Mouse (Mus musculus): ENCODE data around the gene Stum. TPM values are rescaled to one million over a fixed set of nuclear protein-coding genes. Genes with fewer than 3 reads are reported as not detected.

Gene Stum
- total and polyA plus RNA-seq, 3 experiments = 0.11 TPM; not detected in 2

DNA sequence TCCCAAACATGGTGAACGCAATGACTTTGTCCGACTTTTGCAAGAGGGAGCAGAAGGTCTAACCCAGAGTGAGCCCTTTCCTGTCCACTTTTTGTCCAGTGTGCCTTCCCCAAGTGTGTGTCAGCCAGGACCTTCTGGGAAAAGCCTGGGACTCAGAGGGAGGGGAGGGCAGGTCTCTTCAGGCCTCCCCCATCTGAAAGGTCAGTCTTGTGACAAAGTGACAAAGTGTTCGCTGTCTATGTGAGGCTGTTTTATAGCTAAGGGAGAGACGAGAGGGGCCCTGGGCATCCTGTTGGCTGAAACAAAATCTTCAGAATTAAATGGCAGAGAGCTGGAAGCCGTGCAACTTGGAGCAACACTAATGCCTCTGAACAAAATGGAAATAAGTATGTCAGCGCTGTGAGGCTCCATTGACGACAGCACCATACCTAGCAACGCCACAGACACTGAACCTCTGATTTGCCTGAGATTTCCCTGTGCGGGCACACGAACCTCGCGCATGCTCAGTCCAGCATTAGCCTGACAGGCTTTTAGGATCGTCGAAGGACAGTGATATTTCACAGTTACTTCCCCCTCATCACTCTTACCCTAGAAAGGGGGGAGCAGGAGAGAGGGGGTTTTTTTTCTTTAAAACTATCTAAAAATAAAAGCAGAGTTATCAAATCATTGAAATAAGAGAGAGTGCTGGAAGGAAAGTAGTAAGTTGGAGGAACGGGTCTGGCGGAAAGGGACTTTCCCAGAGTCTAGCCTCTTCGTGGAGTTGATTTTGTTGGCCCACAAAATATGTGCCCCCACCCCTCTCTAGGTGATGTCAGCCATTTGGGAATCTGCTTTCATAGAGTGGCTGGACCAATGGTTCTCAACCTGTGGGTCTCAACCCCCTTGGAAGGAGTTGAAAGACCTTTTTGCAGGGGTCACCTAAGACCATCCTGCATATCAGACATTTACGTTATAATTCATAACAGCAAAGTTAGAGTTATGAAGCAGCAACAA is 75.3 kb downstream of the Stum start:
- Histone ChIP-seq H3K27me3 (ENCODE audit: insufficient read depth, low read length) (no peaks in the 10 kb centered on the region; the same call in 1 of the 2 replicates), H3K4me1 (ENCODE audit: insufficient read depth, low read depth, low read length) (peaks cover 31% of the 10 kb centered on the region), H3K36me3 (replicated peaks) (peaks cover 72% of the 10 kb centered on the region), H3K9me3 (replicated peaks) (no peaks in the 10 kb centered on the region), H3K4me3 (ENCODE audit: low read depth, low read length) (no peak overlapping the region)
- ATAC-seq (ENCODE audit: extremely low read depth, insufficient number of reproducible peaks, low FRiP score, poor library complexity, severe bottlenecking) = no peak
- DNase-seq (ENCODE audit: low spot score) = no peak
- TF ChIP-seq GATA1 (IDR thresholded peaks at IDR 0.05; ENCODE audit: borderline replicate concordance, low read length) (no peak), TAL1 (conservative IDR thresholded peaks at IDR 0.05; ENCODE audit: low read depth, low read length) (no peak), POLR2AphosphoS5 (IDR thresholded peaks at IDR 0.05; ENCODE audit: insufficient replicate concordance, low read depth, low read length) (no peak), CTCF (IDR thresholded peaks at IDR 0.05; ENCODE audit: low read depth, low read length) (no peak), GATA2 (IDR thresholded peaks at IDR 0.05; ENCODE audit: borderline replicate concordance, low read depth, low read length) (no peak)

DNA sequence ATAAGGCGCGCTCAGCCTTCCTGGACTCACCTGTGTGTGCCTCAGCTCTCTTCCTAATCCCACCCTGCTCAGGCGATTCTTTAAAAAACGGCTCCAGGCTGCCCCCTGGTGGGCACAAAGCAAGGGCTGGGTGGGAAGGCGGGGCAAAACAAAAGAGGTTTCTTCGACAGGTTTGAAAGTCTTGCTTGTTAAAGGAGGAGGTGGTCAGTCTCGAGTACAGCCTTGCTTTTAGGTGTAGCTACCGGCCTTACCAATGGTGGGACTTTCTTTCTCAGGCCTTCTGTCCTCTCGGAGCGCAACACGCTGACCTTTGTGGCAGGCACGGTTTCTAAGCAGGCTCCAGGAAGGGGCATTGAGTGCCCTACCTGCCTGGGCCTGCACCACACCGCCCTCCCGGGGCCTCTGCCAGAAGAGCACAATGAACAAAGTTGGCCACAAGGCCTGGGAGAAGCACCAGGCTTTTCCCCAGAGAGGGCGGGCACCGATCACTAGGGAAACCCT is 76.1 kb downstream of the Stum start:
- TF ChIP-seq POLR2AphosphoS5 (IDR thresholded peaks at IDR 0.05; ENCODE audit: insufficient replicate concordance, low read depth, low read length) (no peak), CTCF (IDR thresholded peaks at IDR 0.05; ENCODE audit: low read depth, low read length) (0 out of 2 replicates have a peak, but pooled peaks have one; percentile 24)
- ATAC-seq (ENCODE audit: extremely low read depth, insufficient number of reproducible peaks, low FRiP score, poor library complexity, severe bottlenecking) (no peak), DNase-seq (ENCODE audit: low spot score) (peak; percentile 70)
- Histone ChIP-seq H3K9me3 (replicated peaks) (no peaks in the 10 kb centered on the region), H3K36me3 (replicated peaks) (peaks cover 68% of the 10 kb centered on the region), H3K27me3 (ENCODE audit: insufficient read depth, low read length) (no peaks in the 10 kb centered on the region; the same call in 1 of the 2 replicates), H3K4me1 (ENCODE audit: insufficient read depth, low read depth, low read length) (peaks cover 31% of the 10 kb centered on the region), H3K4me3 (ENCODE audit: low read depth, low read length) (no peak overlapping the region)

DNA sequence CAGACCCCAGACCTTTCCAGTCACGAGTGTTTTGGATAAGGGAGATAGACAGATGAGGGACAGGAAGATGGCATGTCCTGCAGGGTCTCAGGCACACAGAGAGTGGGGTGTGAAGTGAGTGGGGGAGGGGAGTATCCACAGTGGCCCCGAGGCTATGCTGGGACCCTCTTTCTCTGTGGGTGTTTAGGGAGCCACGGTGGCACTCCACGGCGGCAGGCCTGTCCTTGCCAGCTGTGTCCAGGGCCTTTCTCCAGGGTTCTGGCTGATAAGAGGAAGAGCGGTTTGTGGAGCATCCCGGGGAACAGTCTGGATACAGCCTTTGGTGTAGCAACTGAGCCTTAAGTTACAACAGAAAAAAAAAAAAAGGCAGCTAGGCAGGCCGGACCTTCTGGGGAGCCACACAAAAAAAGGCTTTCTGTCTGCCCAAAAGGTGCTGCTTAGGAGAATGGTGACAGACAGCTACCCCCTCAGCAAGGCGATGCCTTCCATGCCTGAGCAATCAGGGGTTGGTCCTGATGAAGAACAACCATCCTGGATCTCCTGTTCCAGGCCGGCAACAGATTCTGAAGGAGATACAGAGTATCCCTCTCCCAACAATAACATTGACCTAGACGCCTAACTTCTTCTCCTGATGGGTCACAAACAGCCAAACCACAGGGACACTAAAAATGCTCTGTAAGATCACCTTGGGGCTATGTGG is 76.8 kb downstream of the Stum start:
- Histone ChIP-seq H3K36me3 (replicated peaks) (peaks cover 66% of the 10 kb centered on the region), H3K9me3 (replicated peaks) (no peaks in the 10 kb centered on the region), H3K4me1 (ENCODE audit: insufficient read depth, low read depth, low read length) (peaks cover 31% of the 10 kb centered on the region), H3K4me3 (ENCODE audit: low read depth, low read length) (no peak overlapping the region), H3K27me3 (ENCODE audit: insufficient read depth, low read length) (no peaks in the 10 kb centered on the region; the same call in 1 of the 2 replicates)
- DNase-seq (ENCODE audit: low spot score) (no peak), ATAC-seq (ENCODE audit: extremely low read depth, insufficient number of reproducible peaks, low FRiP score, poor library complexity, severe bottlenecking) (no peak)
- TF ChIP-seq CTCF (IDR thresholded peaks at IDR 0.05; ENCODE audit: low read depth, low read length) = no peak
- no peak for TF ChIP-seq GATA2 (IDR thresholded peaks at IDR 0.05; ENCODE audit: borderline replicate concordance, low read depth, low read length)
- no peak for TF ChIP-seq TAL1 (conservative IDR thresholded peaks at IDR 0.05; ENCODE audit: low read depth, low read length)

DNA sequence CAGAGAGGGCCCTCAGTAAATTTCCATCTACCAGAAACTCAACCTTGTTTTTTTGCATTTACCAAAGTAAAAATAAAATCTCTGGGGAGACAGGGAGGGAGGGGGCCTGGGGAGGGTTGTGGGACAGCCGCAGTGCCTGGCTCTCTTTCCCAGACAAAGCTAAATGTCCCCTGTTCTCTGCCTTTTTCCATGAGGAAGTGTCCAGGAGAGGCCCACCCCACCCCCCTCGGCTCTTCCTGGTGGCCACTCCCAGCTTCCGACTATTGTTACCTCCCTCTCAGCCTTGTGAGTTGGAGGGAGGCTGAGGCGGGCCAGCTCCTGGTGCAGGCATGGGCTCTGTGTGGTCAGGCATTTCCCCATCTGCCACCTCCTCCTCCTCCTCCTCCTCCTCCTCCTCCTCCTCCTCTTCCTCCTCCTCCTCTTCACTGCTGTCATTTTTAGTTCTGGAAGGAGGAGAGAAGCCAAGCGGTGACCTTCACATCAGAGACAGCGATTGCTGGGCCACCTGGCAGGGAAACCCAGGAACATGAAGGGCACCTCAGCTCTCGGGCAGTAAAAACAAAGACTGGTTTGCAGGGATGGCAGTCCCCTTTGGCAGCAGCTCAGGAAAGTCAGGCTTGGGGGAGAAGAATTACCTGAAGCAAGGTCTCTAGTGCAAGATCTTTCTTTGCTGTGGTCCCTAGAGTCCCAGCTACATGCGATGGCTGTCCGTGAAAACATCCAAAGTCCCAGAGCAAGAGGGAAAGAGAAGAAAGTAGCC is 77.5 kb downstream of the Stum start:
- TF ChIP-seq TAL1 (conservative IDR thresholded peaks at IDR 0.05; ENCODE audit: low read depth, low read length) = no peak
- TF ChIP-seq CTCF (IDR thresholded peaks at IDR 0.05; ENCODE audit: low read depth, low read length) = no peak
- TF ChIP-seq GATA2 (IDR thresholded peaks at IDR 0.05; ENCODE audit: borderline replicate concordance, low read depth, low read length) = no peak
- TF ChIP-seq POLR2AphosphoS5 (IDR thresholded peaks at IDR 0.05; ENCODE audit: insufficient replicate concordance, low read depth, low read length) = no peak
- no peak for TF ChIP-seq GATA1 (IDR thresholded peaks at IDR 0.05; ENCODE audit: borderline replicate concordance, low read length)
- Histone ChIP-seq H3K9me3 (replicated peaks) (no peaks in the 10 kb centered on the region), H3K27me3 (ENCODE audit: insufficient read depth, low read length) (no peaks in the 10 kb centered on the region; the same call in 1 of the 2 replicates), H3K36me3 (replicated peaks) (peaks cover 62% of the 10 kb centered on the region), H3K4me1 (ENCODE audit: insufficient read depth, low read depth, low read length) (peaks cover 28% of the 10 kb centered on the region), H3K4me3 (ENCODE audit: low read depth, low read length) (no peak overlapping the region)
- DNase-seq (ENCODE audit: low spot score) (no peak), ATAC-seq (ENCODE audit: extremely low read depth, insufficient number of reproducible peaks, low FRiP score, poor library complexity, severe bottlenecking) (no peak)

DNA sequence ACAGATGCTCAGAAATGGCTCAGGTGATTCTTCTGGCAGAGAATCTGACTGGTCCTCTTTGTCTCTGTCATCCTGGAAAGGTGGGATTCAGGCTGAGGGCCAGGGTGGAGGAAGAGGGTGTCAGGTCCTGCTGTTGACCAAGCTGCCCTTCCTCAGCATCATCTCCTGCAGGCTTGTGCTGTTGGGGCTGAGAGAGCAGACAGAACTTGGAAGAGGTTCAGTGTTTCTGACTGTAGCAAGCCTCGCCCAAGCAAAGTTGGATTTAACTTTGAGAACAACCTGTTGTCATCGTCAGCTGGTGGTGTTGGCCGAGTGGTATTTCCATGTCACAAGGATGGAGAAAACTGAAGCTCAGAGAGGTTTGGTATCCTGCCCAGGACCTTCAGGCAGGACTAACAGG is 78.6 kb downstream of the Stum start:
- no peak overlapping the region for H3K4me3 ChIP-seq (ENCODE audit: low read depth, low read length)
- DNase-seq (ENCODE audit: low spot score) (no peak), ATAC-seq (ENCODE audit: extremely low read depth, insufficient number of reproducible peaks, low FRiP score, poor library complexity, severe bottlenecking) (no peak)
- TF ChIP-seq POLR2AphosphoS5 (IDR thresholded peaks at IDR 0.05; ENCODE audit: insufficient replicate concordance, low read depth, low read length) = no peak
- TF ChIP-seq GATA2 (IDR thresholded peaks at IDR 0.05; ENCODE audit: borderline replicate concordance, low read depth, low read length) = no peak
- TF ChIP-seq CTCF (IDR thresholded peaks at IDR 0.05; ENCODE audit: low read depth, low read length) = no peak
- no peak for TF ChIP-seq GATA1 (IDR thresholded peaks at IDR 0.05; ENCODE audit: borderline replicate concordance, low read length)
- no peak for TF ChIP-seq TAL1 (conservative IDR thresholded peaks at IDR 0.05; ENCODE audit: low read depth, low read length)
- H3K9me3 ChIP-seq (replicated peaks) = no peaks in the 10 kb centered on the region
- H3K36me3 ChIP-seq (replicated peaks) = peaks cover 58% of the 10 kb centered on the region
- H3K4me1 ChIP-seq (ENCODE audit: insufficient read depth, low read depth, low read length) = peaks cover 27% of the 10 kb centered on the region
- H3K27me3 ChIP-seq (ENCODE audit: insufficient read depth, low read length) = no peaks in the 10 kb centered on the region
